Mouse (Mus musculus): ENCODE results near the gene Ugt1a7c. TPM values are rescaled to one million over a fixed set of nuclear protein-coding genes. Genes with fewer than 3 reads are reported as not detected.
"Not testable (repeated sequence)": the region's sequence is repeated elsewhere in the genome, so short reads cannot be mapped to it uniquely, and the experiment has no call there.

The Ugt1a7c gene
- polyA plus RNA-seq, 1 experiment from 2014 or later: 57.4 TPM

- Histone ChIP-seq H3K9ac (ENCODE audit: low read depth, low read length) (no peak overlapping the region), H3K27me3 (replicated peaks; ENCODE audit: control insufficient read depth, insufficient read depth, low read length) (no peaks in the 10 kb centered on the region), H3K4me1 (replicated peaks; ENCODE audit: control insufficient read depth, insufficient read depth, low read length) (no peaks in the 10 kb centered on the region), H3K9me3 (ENCODE audit: control insufficient read depth) (peaks cover 30% of the 10 kb centered on the region), H3K4me2 (replicated peaks; ENCODE audit: low read depth) (no peak overlapping the region), H3K36me3 (ENCODE audit: control insufficient read depth, insufficient read depth) (no peaks in the 10 kb centered on the region), H3K4me3 (ENCODE audit: low read depth, low read length) (no peak overlapping the region), H3K27ac (ENCODE audit: low read depth, low read length) (no peak overlapping the region)
- no peak for TF ChIP-seq CTCF (IDR thresholded peaks at IDR 0.05; ENCODE audit: low read depth)
- 19% methylated on average over 1 of the region's 1 CpGs for WGBS
- ATAC-seq: no peak
Measured at GRCm38 (mm10) chr1:88219054-88219453, 124.2 kb downstream of the Ugt1a7c start.

- Histone ChIP-seq H3K4me2 (replicated peaks; ENCODE audit: low read depth) (no peak overlapping the region), H3K36me3 (ENCODE audit: control insufficient read depth, insufficient read depth) (no peaks in the 10 kb centered on the region), H3K4me1 (replicated peaks; ENCODE audit: control insufficient read depth, insufficient read depth, low read length) (no peaks in the 10 kb centered on the region), H3K9me3 (ENCODE audit: control insufficient read depth) (peaks cover 20% of the 10 kb centered on the region), H3K27ac (ENCODE audit: low read depth, low read length) (no peak overlapping the region), H3K27me3 (replicated peaks; ENCODE audit: control insufficient read depth, insufficient read depth, low read length) (no peaks in the 10 kb centered on the region), H3K9ac (ENCODE audit: low read depth, low read length) (no peak overlapping the region), H3K4me3 (ENCODE audit: low read depth, low read length) (no peak overlapping the region)
- TF ChIP-seq CTCF (IDR thresholded peaks at IDR 0.05; ENCODE audit: low read depth): no peak
- ATAC-seq: no peak
Measured at GRCm38 (mm10) chr1:88220336-88220735, 125.5 kb downstream of the Ugt1a7c start.

GRCm38 (mm10) chr1:88222216-88222615 is 127.4 kb downstream of the Ugt1a7c start:
- Histone ChIP-seq H3K27me3 (replicated peaks; ENCODE audit: control insufficient read depth, insufficient read depth, low read length) (no peaks in the 10 kb centered on the region), H3K4me1 (replicated peaks; ENCODE audit: control insufficient read depth, insufficient read depth, low read length) (no peaks in the 10 kb centered on the region), H3K36me3 (ENCODE audit: control insufficient read depth, insufficient read depth) (no peaks in the 10 kb centered on the region), H3K9me3 (ENCODE audit: control insufficient read depth) (peaks cover 22% of the 10 kb centered on the region), H3K27ac (ENCODE audit: low read depth, low read length) (no peak overlapping the region), H3K9ac (ENCODE audit: low read depth, low read length) (no peak overlapping the region), H3K4me2 (replicated peaks; ENCODE audit: low read depth) (no peak overlapping the region), H3K4me3 (ENCODE audit: low read depth, low read length) (no peak overlapping the region)
- WGBS: 51% methylated on average over 2 of the region's 2 CpGs
- no peak for TF ChIP-seq CTCF (IDR thresholded peaks at IDR 0.05; ENCODE audit: low read depth)
- ATAC-seq: no peak

- H3K9me3 ChIP-seq (ENCODE audit: control insufficient read depth): peaks cover 18% of the 10 kb centered on the region
- not testable (repeated sequence) for H3K27me3 ChIP-seq (replicated peaks; ENCODE audit: control insufficient read depth, insufficient read depth, low read length); ATAC-seq; H3K4me3 ChIP-seq (ENCODE audit: low read depth, low read length); H3K4me2 ChIP-seq (replicated peaks; ENCODE audit: low read depth); H3K4me1 ChIP-seq (replicated peaks; ENCODE audit: control insufficient read depth, insufficient read depth, low read length); H3K36me3 ChIP-seq (ENCODE audit: control insufficient read depth, insufficient read depth); H3K27ac ChIP-seq (ENCODE audit: low read depth, low read length); H3K9ac ChIP-seq (ENCODE audit: low read depth, low read length)
Measured at GRCm38 (mm10) chr1:88223011-88223515, 128.2 kb downstream of the Ugt1a7c start.

GRCm38 (mm10) chr1:88223591-88223990 is 128.7 kb downstream of the Ugt1a7c start:
- no peaks in the 10 kb centered on the region for H3K4me1 ChIP-seq (replicated peaks; ENCODE audit: control insufficient read depth, insufficient read depth, low read length)
- no peaks in the 10 kb centered on the region for H3K36me3 ChIP-seq (ENCODE audit: control insufficient read depth, insufficient read depth)
- WGBS: 53% methylated on average over 1 of the region's 1 CpGs
- no peak overlapping the region for H3K4me2 ChIP-seq (replicated peaks; ENCODE audit: low read depth)
- H3K4me3 ChIP-seq (ENCODE audit: low read depth, low read length): no peak overlapping the region
- no peak for TF ChIP-seq CTCF (IDR thresholded peaks at IDR 0.05; ENCODE audit: low read depth)
- H3K9ac ChIP-seq (ENCODE audit: low read depth, low read length): no peak overlapping the region
- peaks cover 23% of the 10 kb centered on the region for H3K9me3 ChIP-seq (ENCODE audit: control insufficient read depth)
- ATAC-seq: no peak
- no peak overlapping the region for H3K27ac ChIP-seq (ENCODE audit: low read depth, low read length)
- H3K27me3 ChIP-seq (replicated peaks; ENCODE audit: control insufficient read depth, insufficient read depth, low read length): no peaks in the 10 kb centered on the region

GRCm38 (mm10) chr1:88224029-88224776 is 129.3 kb downstream of the Ugt1a7c start:
- Histone ChIP-seq H3K9ac (ENCODE audit: low read depth, low read length) (no peak overlapping the region), H3K27me3 (replicated peaks; ENCODE audit: control insufficient read depth, insufficient read depth, low read length) (no peaks in the 10 kb centered on the region), H3K9me3 (ENCODE audit: control insufficient read depth) (peaks cover 24% of the 10 kb centered on the region), H3K27ac (ENCODE audit: low read depth, low read length) (no peak overlapping the region), H3K36me3 (ENCODE audit: control insufficient read depth, insufficient read depth) (no peaks in the 10 kb centered on the region), H3K4me3 (ENCODE audit: low read depth, low read length) (no peak overlapping the region), H3K4me2 (replicated peaks; ENCODE audit: low read depth) (no peak overlapping the region), H3K4me1 (replicated peaks; ENCODE audit: control insufficient read depth, insufficient read depth, low read length) (no peaks in the 10 kb centered on the region)
- WGBS: 60% methylated on average over 2 of the region's 2 CpGs
- ATAC-seq: no peak
- no peak for TF ChIP-seq CTCF (IDR thresholded peaks at IDR 0.05; ENCODE audit: low read depth)

GRCm38 (mm10) chr1:88225301-88225700 is 130.4 kb downstream of the Ugt1a7c start:
- 40% methylated on average over 2 of the region's 2 CpGs for WGBS
- H3K9ac ChIP-seq (ENCODE audit: low read depth, low read length); H3K4me1 ChIP-seq (replicated peaks; ENCODE audit: control insufficient read depth, insufficient read depth, low read length); H3K4me3 ChIP-seq (ENCODE audit: low read depth, low read length); ATAC-seq; H3K36me3 ChIP-seq (ENCODE audit: control insufficient read depth, insufficient read depth); H3K27ac ChIP-seq (ENCODE audit: low read depth, low read length); H3K4me2 ChIP-seq (replicated peaks; ENCODE audit: low read depth); H3K27me3 ChIP-seq (replicated peaks; ENCODE audit: control insufficient read depth, insufficient read depth, low read length): not testable (repeated sequence)
- peaks cover 32% of the 10 kb centered on the region for H3K9me3 ChIP-seq (ENCODE audit: control insufficient read depth)
